Mouse (Mus musculus) embryonic fibroblast, embryonic 13.5 days (primary cell): ENCODE data around the gene Mettl26. TPM values are rescaled to one million over a fixed set of nuclear protein-coding genes. Genes with fewer than 3 reads are reported as not detected.

Source experiments
- H3K27ac ChIP-seq: 2 replicates; pipeline ENCODE4 v1.5.1; 2012; ENCODE audit warnings: low read length, control low read depth, inconsistent platforms; ENCODE audit not compliant: insufficient read depth
- H3K4me1 ChIP-seq: 2 replicates; pipeline ENCODE4 v1.6.1; 2011; ENCODE audit warnings: low read length; ENCODE audit not compliant: control insufficient read depth, insufficient read depth
- H3K4me3 ChIP-seq: 2 replicates; pipeline ENCODE4 v1.5.1; 2011; ENCODE audit warnings: mild to moderate bottlenecking, control low read depth, low read length; ENCODE audit not compliant: insufficient read depth
- CTCF ChIP-seq: IDR thresholded peaks from 2 replicates; pipeline ENCODE4 v1.5.1; 2011; ENCODE audit warnings: mild to moderate bottlenecking, control low read depth, low read length, moderate library complexity, borderline replicate concordance; ENCODE audit not compliant: insufficient read depth
- POLR2A ChIP-seq: IDR thresholded peaks from 2 replicates; pipeline ENCODE4 v1.6.1; 2011; ENCODE audit warnings: low read depth, mild to moderate bottlenecking, control low read depth, low read length, moderate library complexity
- polyA plus RNA-seq: library from polyadenylated mRNA; stranded (reverse); fragments of >200 nt; gene quantifications from 2 replicates; pipeline ENCODE4 v1.2.4, GENCODE M21; 2011; ENCODE audit warnings: low read depth; ENCODE audit not compliant: missing spikeins, insufficient read length

Mettl26 gene
- polyA plus RNA-seq, 1 experiment = 14.4 TPM

- Histone ChIP-seq H3K4me3 (0 out of 2 replicates have a peak overlapping the region, but pooled peaks have one; percentile 3), H3K27ac (no peak overlapping the region), H3K4me1 (peaks cover 12% of the 10 kb centered on the region)
- TF ChIP-seq CTCF = no peak
- no peak; the same call in 1 of the 2 replicates for TF ChIP-seq POLR2A
Observed at GRCm38 (mm10) chr17:25836397-25837075, 38.3 kb upstream of the Mettl26 start.

- Histone ChIP-seq H3K4me3 (0 out of 2 replicates have a peak within 1 kb of the TSS, but pooled peaks have one; percentile 3), H3K4me1 (peaks cover 12% of the 10 kb centered on the region), H3K27ac (no peak within 1 kb of the TSS)
- TF ChIP-seq POLR2A (peak; percentile 63), CTCF (no peak)
Observed at GRCm38 (mm10) chr17:25837076-25837410, 37.8 kb upstream of the Mettl26 start, which contains the start of gene Rhbdl1. Gene Rhbdl1 (minus strand): TSS chr17:25837295.

GRCm38 (mm10) chr17:25837533-25837932 lies 37.3 kb upstream of the Mettl26 start:
- H3K4me3 ChIP-seq = no peak overlapping the region
- TF ChIP-seq POLR2A (no peak), CTCF (no peak)
- H3K27ac ChIP-seq = no peak overlapping the region
- H3K4me1 ChIP-seq = peaks cover 12% of the 10 kb centered on the region

- Histone ChIP-seq H3K4me3 (no peak overlapping the region), H3K4me1 (peaks cover 18% of the 10 kb centered on the region), H3K27ac (no peak overlapping the region)
- TF ChIP-seq POLR2A = no peak
- no peak for TF ChIP-seq CTCF
Observed at GRCm38 (mm10) chr17:25838904-25839303, 36.0 kb upstream of the Mettl26 start.

GRCm38 (mm10) chr17:25839455-25840235 lies 35.2 kb upstream of the Mettl26 start:
- TF ChIP-seq POLR2A (no peak), CTCF (no peak)
- no peak overlapping the region for H3K4me3 ChIP-seq
- no peak overlapping the region for H3K27ac ChIP-seq
- H3K4me1 ChIP-seq = peaks cover 17% of the 10 kb centered on the region

GRCm38 (mm10) chr17:25840519-25840918 lies 34.4 kb upstream of the Mettl26 start:
- Histone ChIP-seq H3K4me3 (no peak overlapping the region), H3K4me1 (peaks cover 14% of the 10 kb centered on the region), H3K27ac (no peak overlapping the region)
- TF ChIP-seq CTCF = no peak
- TF ChIP-seq POLR2A = no peak

GRCm38 (mm10) chr17:25841117-25841880 lies 33.6 kb upstream of the Mettl26 start, which contains the start of gene Gm20683:
Gene Gm20683 (minus strand): TSS chr17:25841763.
- no peak within 1 kb of the TSS for H3K27ac ChIP-seq
- H3K4me1 ChIP-seq = peaks cover 13% of the 10 kb centered on the region; the same call in 1 of the 2 replicates
- TF ChIP-seq POLR2A = no peak
- TF ChIP-seq CTCF = no peak
- H3K4me3 ChIP-seq = no peak within 1 kb of the TSS

GRCm38 (mm10) chr17:25842509-25842908 lies 32.4 kb upstream of the Mettl26 start:
- Histone ChIP-seq H3K4me1 (peaks cover 6% of the 10 kb centered on the region; the same call in 1 of the 2 replicates), H3K4me3 (no peak overlapping the region), H3K27ac (no peak overlapping the region)
- no peak for TF ChIP-seq CTCF
- TF ChIP-seq POLR2A = no peak

- TF ChIP-seq CTCF (no peak), POLR2A (no peak)
- H3K27ac ChIP-seq = no peak overlapping the region
- peaks cover 6% of the 10 kb centered on the region; the same call in 1 of the 2 replicates for H3K4me1 ChIP-seq
- peak overlapping the region; percentile 68 for H3K4me3 ChIP-seq
Observed at GRCm38 (mm10) chr17:25843122-25843521, 31.8 kb upstream of the Mettl26 start.
